Mouse (Mus musculus): ENCODE data around the gene Mrc1.
"Not testable (repeated sequence)": the region's sequence is repeated elsewhere in the genome, so short reads cannot be mapped to it uniquely, and the experiment has no call there.

Gene Mrc1

GRCm38 (mm10) chr2:14229149-14229548, at the start of gene Mrc1:
Gene Mrc1 (plus strand): TSS chr2:14229392.
- DNase-seq, result no peak

- DNase-seq, result no peak
These were observed 44.8 kb upstream of the Mrc1 start for GRCm38 (mm10) chr2:14184375-14184774.

GRCm38 (mm10) chr2:14190684-14191083, 38.5 kb upstream of the Mrc1 start:
- DNase-seq, result no peak

GRCm38 (mm10) chr2:14191601-14192000, 37.6 kb upstream of the Mrc1 start:
- no peak for DNase-seq

GRCm38 (mm10) chr2:14192046-14192445, 37.1 kb upstream of the Mrc1 start:
- no peak for DNase-seq

- not testable (repeated sequence) for DNase-seq
These were observed 30.8 kb upstream of the Mrc1 start for GRCm38 (mm10) chr2:14198325-14198903.

GRCm38 (mm10) chr2:14199621-14200020, 29.6 kb upstream of the Mrc1 start:
- peak; percentile 58 for DNase-seq

- DNase-seq, result not testable (repeated sequence)
These were observed 28.2 kb upstream of the Mrc1 start for GRCm38 (mm10) chr2:14200879-14201445.

- DNase-seq, result no peak
These were observed 24.9 kb upstream of the Mrc1 start for GRCm38 (mm10) chr2:14204308-14204707.

- DNase-seq, result no peak
These were observed 22.4 kb upstream of the Mrc1 start for GRCm38 (mm10) chr2:14206798-14207197.

GRCm38 (mm10) chr2:14210731-14211130, 18.5 kb upstream of the Mrc1 start:
- DNase-seq, result no peak

GRCm38 (mm10) chr2:14211606-14212005, 17.6 kb upstream of the Mrc1 start:
- no peak for DNase-seq

GRCm38 (mm10) chr2:14214764-14215163, 14.4 kb upstream of the Mrc1 start:
- DNase-seq, result no peak

GRCm38 (mm10) chr2:14216653-14217052, 12.5 kb upstream of the Mrc1 start:
- no peak for DNase-seq

- DNase-seq, result no peak
These were observed 11.1 kb upstream of the Mrc1 start for GRCm38 (mm10) chr2:14218126-14218525.

- no peak for DNase-seq
These were observed 4.8 kb upstream of the Mrc1 start for GRCm38 (mm10) chr2:14224387-14224786.

GRCm38 (mm10) chr2:14228495-14228894, 697 bp upstream of the Mrc1 start:
- no peak for DNase-seq

- DNase-seq, result no peak
These were observed 787 bp downstream of the Mrc1 start for GRCm38 (mm10) chr2:14229979-14230378.

GRCm38 (mm10) chr2:14232897-14233296, 3.7 kb downstream of the Mrc1 start:
- no peak for DNase-seq

GRCm38 (mm10) chr2:14233983-14234382, 4.8 kb downstream of the Mrc1 start:
- no peak for DNase-seq

- DNase-seq, result no peak
These were observed 6.1 kb downstream of the Mrc1 start for GRCm38 (mm10) chr2:14235319-14235718.

- DNase-seq, result no peak
These were observed 7.7 kb downstream of the Mrc1 start for GRCm38 (mm10) chr2:14236920-14237319.

GRCm38 (mm10) chr2:14237723-14238122, 8.5 kb downstream of the Mrc1 start:
- no peak for DNase-seq

- DNase-seq, result no peak
These were observed 10.0 kb downstream of the Mrc1 start for GRCm38 (mm10) chr2:14239151-14239550.

- no peak for DNase-seq
These were observed 15.0 kb downstream of the Mrc1 start for GRCm38 (mm10) chr2:14244157-14244556.

Data from cerebellum, adult 11 months (tissue).